Mouse (Mus musculus) testis, adult 2 months (tissue): ENCODE data around the gene Slc16a3. TPM values are rescaled to one million over a fixed set of nuclear protein-coding genes. Genes with fewer than 3 reads are reported as not detected.

ENCODE experiments used
- H3K27ac ChIP-seq: fragments of 200-500 bp; 2 replicates; pipeline ENCODE4 v1.5.1; 2012; ENCODE audit warnings: low read depth, low read length; ENCODE audit not compliant: control insufficient read depth, insufficient read depth
- H3K27me3 ChIP-seq: fragments of 200-500 bp; 2 replicates; pipeline ENCODE4 v1.6.1; 2012; ENCODE audit warnings: mild to moderate bottlenecking, low read length, moderate library complexity; ENCODE audit not compliant: control insufficient read depth, insufficient read depth
- H3K36me3 ChIP-seq: fragments of 200-500 bp; 2 replicates; pipeline ENCODE4 v1.6.1; 2012; ENCODE audit warnings: mild to moderate bottlenecking, low read length; ENCODE audit not compliant: control insufficient read depth, insufficient read depth
- H3K4me1 ChIP-seq: fragments of 200-500 bp; 2 replicates; pipeline ENCODE4 v1.6.1; 2012; ENCODE audit warnings: low read length; ENCODE audit not compliant: control insufficient read depth, insufficient read depth
- H3K4me3 ChIP-seq: fragments of 200-500 bp; 2 replicates; pipeline ENCODE4 v1.5.1; 2012; ENCODE audit warnings: low read depth, mild to moderate bottlenecking, low read length, moderate library complexity, mixed read lengths; ENCODE audit not compliant: control insufficient read depth
- CTCF ChIP-seq: fragments of 200-500 bp; IDR thresholded peaks from 2 replicates; pipeline ENCODE4 v1.5.1; 2012; ENCODE audit warnings: low read depth, mild to moderate bottlenecking, inconsistent platforms, low read length, moderate library complexity; ENCODE audit not compliant: control insufficient read depth, insufficient read depth, insufficient replicate concordance
- POLR2A ChIP-seq: fragments of 200-500 bp; IDR thresholded peaks from 2 replicates; pipeline ENCODE4 v1.6.1; 2012; ENCODE audit warnings: low read depth, mild to moderate bottlenecking, inconsistent platforms, low read length, moderate library complexity; ENCODE audit not compliant: control insufficient read depth
- polyA plus RNA-seq: library from polyadenylated mRNA; depleted of rRNA; stranded (reverse); fragments of >200 nt; gene quantifications from 2 replicates; pipeline ENCODE4 v1.2.3, GENCODE M21; 2012

Slc16a3 gene
- polyA plus RNA-seq, 1 experiment: 3.7 TPM

GRCm38 (mm10) chr11:120905430-120905873 lies 42.8 kb upstream of the Slc16a3 start:
- Histone ChIP-seq H3K4me1 (no peaks in the 10 kb centered on the region; the same call in none of the 2 replicates), H3K36me3 (no peaks in the 10 kb centered on the region), H3K27me3 (no peaks in the 10 kb centered on the region), H3K4me3 (no peak overlapping the region), H3K27ac (no peak overlapping the region)
- TF ChIP-seq CTCF: peak; percentile 87; the same call in 1 of the 2 replicates
- no peak for TF ChIP-seq POLR2A

- peak overlapping the region; percentile 67 for H3K27ac ChIP-seq
- H3K4me1 ChIP-seq: no peaks in the 10 kb centered on the region; the same call in 1 of the 2 replicates
- no peaks in the 10 kb centered on the region for H3K27me3 ChIP-seq
- no peak for TF ChIP-seq CTCF
- no peak for TF ChIP-seq POLR2A
- H3K4me3 ChIP-seq: no peak overlapping the region
- no peaks in the 10 kb centered on the region for H3K36me3 ChIP-seq
Observed at GRCm38 (mm10) chr11:120913796-120914195, 34.5 kb upstream of the Slc16a3 start.

GRCm38 (mm10) chr11:120916477-120916876 lies 31.8 kb upstream of the Slc16a3 start:
- no peak for TF ChIP-seq POLR2A
- H3K27ac ChIP-seq: no peak overlapping the region
- no peaks in the 10 kb centered on the region for H3K27me3 ChIP-seq
- H3K4me3 ChIP-seq: no peak overlapping the region
- H3K36me3 ChIP-seq: no peaks in the 10 kb centered on the region; the same call in none of the 2 replicates
- no peaks in the 10 kb centered on the region; the same call in 1 of the 2 replicates for H3K4me1 ChIP-seq

GRCm38 (mm10) chr11:120917756-120918155 lies 30.5 kb upstream of the Slc16a3 start:
- Histone ChIP-seq H3K27me3 (no peaks in the 10 kb centered on the region), H3K36me3 (no peaks in the 10 kb centered on the region; the same call in none of the 2 replicates), H3K4me1 (no peaks in the 10 kb centered on the region; the same call in 1 of the 2 replicates), H3K27ac (no peak overlapping the region), H3K4me3 (no peak overlapping the region)
- TF ChIP-seq CTCF: no peak
- no peak for TF ChIP-seq POLR2A

GRCm38 (mm10) chr11:120922528-120922927 lies 25.8 kb upstream of the Slc16a3 start:
- Histone ChIP-seq H3K36me3 (no peaks in the 10 kb centered on the region; the same call in none of the 2 replicates), H3K4me1 (no peaks in the 10 kb centered on the region), H3K27ac (no peak overlapping the region), H3K4me3 (no peak overlapping the region), H3K27me3 (no peaks in the 10 kb centered on the region)
- TF ChIP-seq POLR2A: no peak
- TF ChIP-seq CTCF: no peak

GRCm38 (mm10) chr11:120928468-120928867 lies 19.8 kb upstream of the Slc16a3 start:
- TF ChIP-seq POLR2A (no peak), CTCF (no peak)
- H3K4me1 ChIP-seq: peaks cover 8% of the 10 kb centered on the region
- H3K36me3 ChIP-seq: no peaks in the 10 kb centered on the region
- H3K27me3 ChIP-seq: no peaks in the 10 kb centered on the region
- H3K4me3 ChIP-seq: no peak overlapping the region
- no peak overlapping the region for H3K27ac ChIP-seq

GRCm38 (mm10) chr11:120931479-120931878 lies 16.8 kb upstream of the Slc16a3 start:
- Histone ChIP-seq H3K36me3 (no peaks in the 10 kb centered on the region), H3K27me3 (no peaks in the 10 kb centered on the region), H3K4me1 (peaks cover 8% of the 10 kb centered on the region), H3K27ac (no peak overlapping the region), H3K4me3 (no peak overlapping the region)
- TF ChIP-seq CTCF: no peak
- no peak for TF ChIP-seq POLR2A
